Mouse (Mus musculus) urinary bladder, adult 2 months (tissue): ENCODE results near the gene Nacc1. TPM values are rescaled to one million over a fixed set of nuclear protein-coding genes. Genes with fewer than 3 reads are reported as not detected.
"Not testable (repeated sequence)": the region's sequence is repeated elsewhere in the genome, so short reads cannot be mapped to it uniquely, and the experiment has no call there.

Source experiments
- DNase-seq: peaks from one replicate; pipeline ENCODE4 v3.0.0; 2022; ENCODE audit warnings: low spot score
- polyA plus RNA-seq: library from polyadenylated mRNA; depleted of rRNA; stranded (reverse); fragments of >200 nt; gene quantifications from 2 replicates; pipeline ENCODE4 v1.2.3, GENCODE M21; 2012

Gene Nacc1
- polyA plus RNA-seq, 1 experiment = 39.5 TPM

DNA sequence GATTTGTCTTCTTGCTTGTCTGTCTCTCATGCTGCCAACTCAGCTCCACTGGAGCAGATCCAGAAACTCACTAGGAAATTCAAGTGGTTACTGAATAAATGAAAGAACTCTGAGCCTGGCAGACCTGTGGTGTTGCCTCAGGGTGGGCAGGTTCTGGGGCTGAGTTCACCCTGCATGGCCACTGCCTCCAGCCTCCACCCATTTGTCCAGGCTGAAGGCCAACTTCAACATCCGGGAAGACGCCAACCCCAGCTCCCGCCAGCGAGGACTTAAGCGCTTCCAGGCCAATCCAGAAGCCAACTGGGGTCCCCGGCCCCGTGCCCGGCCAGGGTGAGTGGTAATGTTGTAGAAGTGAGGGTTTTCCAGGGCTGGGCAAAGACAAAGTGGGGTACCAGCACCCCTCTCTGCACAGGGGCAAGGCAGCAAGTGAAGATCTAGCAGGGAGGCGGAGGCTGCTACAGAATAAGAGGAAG lies 11.3 kb upstream of the Nacc1 start:
- peak; percentile 33 for DNase-seq

DNA sequence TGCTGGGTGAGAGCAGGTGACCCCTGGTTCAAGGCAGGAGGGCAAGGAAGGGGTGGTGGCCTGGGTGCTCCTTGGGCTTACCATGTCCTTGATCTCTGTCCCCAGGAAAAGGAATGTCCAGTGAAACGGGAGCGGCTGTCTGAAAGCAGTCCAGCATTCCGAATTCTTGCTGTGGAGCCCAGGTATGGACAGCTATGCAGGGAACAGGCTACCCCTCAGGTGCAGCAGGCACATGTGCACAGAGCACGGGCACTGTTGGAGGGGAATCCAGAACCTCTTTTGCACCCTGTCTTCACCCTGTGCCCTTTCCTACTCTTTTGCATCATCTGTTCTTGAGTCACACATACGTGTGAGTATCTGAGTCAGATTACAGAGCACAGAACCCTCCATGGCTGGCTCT lies 10.6 kb upstream of the Nacc1 start:
- DNase-seq = no peak

DNA sequence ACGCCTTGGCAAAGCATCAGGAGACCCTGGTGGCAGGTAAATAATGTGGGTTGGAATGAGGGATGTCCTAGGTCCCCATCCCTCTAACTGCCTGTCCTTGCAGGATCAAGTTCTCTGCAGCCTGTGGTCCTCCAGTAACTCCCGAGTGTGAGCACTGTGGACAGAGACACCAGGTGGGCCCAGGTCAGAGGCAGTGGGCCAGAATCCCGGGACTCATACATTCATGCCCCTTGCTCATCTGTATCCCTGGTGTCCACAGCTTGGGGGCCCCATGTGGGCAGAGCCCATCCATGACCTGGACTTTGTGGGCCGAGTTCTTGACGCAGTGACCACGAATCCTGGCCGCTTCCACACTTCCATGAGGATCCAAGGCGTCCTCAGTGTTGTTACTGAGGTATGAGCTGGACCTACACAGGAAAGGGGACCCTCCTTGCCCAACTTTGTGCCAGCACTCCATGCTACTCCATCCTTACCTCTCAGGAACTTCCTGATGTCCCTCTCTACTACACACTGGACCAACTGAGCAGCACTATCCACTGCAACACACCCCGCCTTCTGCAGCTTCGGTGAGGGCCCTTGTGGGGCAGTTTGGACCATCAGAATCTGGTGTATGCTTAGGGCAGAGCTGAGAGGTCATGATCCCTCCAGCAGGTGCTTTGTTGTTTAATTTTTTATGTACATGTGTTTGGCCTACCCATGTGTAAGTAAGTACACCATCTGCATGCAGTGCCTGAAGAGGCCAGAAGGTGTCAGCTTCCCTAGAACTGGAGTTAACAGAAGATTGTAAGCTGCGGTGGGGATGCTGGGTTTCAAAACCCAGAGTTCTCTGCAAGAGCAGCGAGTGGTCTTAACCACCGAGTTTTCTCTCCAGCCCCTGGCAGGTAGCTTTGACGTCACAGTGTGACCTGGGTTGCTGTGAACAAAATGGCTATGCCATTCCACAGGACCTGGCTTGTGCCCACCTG lies 9.8 kb upstream of the Nacc1 start:
- no peak for DNase-seq

DNA sequence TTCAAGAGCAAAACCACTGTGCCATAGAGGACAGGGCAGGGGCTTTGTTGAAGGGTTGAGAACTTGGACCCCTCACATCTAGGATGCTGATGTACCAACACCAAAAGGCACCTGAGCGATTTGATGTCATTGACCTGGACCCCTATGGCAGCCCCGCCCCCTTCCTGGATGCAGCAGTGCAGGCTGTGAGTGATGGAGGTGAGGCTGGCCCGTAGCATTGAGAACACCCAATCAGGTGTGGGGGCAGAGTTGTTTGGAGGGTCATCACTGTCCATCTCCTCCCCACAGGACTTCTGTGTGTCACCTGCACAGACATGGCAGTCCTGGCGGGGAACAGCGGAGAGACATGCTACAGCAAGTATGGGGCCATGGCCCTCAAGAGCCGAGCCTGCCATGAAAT lies 7.5 kb upstream of the Nacc1 start:
- DNase-seq = no peak

DNA sequence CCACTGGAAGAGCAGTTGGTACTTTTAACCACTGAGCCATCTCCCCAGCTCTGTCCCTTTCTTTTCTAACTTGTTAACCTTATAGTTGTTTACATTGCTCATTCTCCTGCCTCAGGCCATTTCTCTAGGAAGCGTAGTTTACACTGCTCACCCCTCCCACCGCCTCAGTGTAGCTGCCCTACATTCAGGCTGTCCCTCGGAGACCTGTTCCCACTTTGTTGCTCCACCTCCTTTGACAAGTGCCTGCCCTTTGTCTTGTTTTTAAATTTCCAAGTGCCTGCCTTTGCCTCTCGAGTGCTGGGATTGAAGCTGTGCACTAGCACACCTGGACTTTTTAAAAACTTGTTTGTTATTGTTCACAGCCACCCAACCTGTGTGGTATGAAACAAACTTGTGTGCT lies 5.7 kb upstream of the Nacc1 start:
- no peak for DNase-seq

DNA sequence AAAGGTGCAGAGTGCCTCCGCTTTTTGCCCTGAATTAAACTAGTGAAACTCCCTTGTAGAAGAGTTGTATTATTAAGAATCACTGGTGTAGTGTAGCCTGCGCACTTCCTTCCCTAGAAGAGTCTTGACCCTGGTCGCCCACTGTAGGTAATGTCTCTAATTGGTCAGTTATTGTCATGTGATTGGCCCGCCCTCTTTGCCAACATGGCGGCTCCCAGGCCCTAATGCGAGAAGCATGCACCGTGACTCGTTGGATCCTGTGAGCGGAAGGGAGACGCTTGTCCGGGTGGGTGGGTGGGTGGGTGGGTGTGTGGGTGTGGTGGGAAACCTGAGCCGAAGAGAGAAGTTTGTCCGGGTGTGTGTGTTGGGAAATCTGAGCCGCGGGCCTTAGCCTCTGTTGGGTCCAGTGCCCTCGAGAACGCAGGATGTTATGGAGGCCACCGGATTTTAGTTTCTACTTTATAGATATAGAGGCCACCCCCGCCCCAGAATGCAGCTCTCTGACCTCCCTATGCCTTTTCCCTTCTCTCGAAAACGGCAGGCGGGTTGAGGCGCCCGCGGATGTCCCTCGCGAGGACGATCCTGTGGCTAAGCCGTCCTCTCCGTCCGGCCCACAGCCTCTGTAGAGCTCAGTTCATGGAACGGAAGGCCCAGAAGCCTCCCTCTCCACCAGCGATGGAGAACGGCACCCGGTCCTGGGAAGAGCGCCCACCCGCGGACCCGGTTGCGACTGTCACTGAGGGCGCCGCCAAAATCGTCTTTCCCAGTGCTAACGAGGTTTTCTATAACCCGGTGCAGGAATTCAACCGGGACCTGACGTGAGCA lies 1.6 kb upstream of the Nacc1 start:
- DNase-seq = peak; percentile 72

DNA sequence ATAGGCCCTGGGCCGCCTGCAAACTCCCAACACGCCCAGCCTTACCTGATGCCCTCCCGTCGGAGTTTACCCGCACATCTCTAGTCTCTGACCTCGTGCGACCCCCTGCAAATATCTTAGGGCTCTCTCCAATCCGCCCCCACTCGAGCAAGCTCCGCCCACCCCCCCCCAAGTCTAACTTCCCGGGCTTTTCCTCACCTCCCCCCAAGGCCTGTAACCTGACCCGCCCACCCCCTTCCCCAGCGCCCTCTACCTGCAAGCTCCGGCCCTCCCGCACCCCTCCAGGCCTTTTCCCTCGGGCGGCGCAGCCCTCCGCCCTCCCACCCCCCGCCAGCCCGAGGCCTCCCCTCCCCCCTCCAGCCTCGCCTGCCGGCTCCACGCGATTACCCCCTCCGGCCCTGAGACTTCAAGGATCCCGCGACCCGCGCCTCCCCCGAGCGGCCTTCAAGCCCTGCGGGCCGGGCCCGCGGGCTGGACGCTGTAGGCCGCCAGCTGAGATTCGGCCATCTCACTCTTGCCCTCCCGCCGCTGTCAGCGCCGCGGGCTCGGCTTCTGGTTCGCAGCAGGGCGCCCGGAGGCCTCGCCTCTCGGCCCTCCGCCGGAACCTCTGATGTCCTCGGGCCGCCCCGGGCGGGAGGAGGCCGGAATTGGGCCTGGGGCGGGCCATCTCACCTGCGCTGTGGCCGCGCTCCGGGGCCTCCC lies 508 bp downstream of the Nacc1 start:
- DNase-seq = no peak

DNA sequence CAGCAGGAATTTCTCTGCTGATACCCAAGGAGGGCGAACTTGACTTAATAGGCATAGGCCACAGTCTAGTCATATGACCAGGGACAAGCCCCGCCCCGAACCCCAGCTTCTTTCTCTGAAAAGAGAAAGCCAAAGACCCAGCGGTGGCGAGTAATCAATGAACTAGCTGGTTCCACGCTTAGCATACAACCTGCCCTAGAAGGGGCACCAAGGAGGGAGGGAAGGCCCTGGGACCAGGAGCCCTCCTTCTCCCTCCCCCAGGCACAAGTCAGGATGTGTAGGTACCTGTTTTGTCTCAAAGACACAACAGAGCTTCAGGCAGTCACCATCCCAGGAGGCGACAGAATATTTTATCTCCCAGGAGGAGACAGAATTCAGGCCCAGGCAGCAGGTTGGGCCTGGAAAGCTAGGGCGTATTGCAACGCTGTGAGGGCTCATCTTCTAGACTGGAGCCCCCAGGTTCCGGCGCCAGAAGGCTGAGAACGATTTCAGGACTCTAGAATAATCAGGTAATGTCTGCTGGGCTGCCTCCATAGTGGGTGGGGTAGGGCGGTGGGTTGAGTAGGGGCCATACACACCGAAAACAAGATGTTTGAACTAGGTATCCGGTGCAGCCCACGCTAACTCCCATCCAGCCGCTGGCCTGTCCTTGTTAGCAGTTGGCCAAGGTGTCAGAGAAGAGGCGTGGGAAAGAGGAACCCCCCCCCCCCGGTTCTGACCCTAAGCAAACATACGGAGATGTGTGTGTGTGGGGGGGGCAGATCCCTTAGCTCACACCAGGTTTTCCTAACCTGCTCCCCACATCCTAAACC lies 1.3 kb downstream of the Nacc1 start, which contains the start of gene Trmt1:
Gene Trmt1 (plus strand): TSS at position 117 of the 812 bp plus-strand sequence.
- no peak for DNase-seq

DNA sequence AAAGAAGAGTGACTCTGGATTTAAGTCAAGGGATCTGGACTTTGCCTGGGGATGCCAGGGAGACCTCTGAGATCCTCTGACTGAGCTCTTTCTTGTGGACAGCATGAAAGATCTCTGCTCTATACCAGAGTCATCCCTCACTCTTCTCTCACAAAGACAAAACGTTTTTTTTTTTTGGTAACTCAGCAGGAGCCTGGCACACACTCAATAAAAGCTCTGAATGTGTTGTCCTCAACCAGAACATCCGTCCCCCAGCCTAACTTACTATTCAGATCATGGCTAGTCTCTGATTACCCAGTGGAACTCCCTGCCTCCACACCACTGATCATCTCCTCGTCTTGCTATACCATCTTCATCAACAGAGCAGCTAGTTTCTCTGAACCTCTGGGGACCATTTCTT lies 3.1 kb downstream of the Nacc1 start:
- no peak for DNase-seq

DNA sequence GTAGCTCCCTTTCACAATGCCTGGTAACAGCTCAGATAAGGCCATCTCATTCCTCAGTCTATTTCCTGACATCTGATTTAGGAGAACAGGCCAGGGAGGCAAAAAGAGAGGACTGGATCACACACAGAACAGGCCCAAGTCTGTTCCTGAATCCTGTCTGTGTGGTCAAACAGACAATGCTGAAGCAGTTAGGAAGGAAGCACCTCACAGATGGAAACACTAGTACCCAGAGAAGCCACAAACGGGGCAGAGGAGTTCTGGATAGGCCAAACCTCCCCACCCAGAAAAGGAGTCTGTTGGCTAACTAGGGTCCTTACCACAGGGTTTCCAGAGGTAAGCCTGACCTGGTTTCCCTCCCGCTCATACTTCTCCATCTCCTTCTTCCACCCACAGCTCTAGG lies 5.4 kb downstream of the Nacc1 start:
- DNase-seq = no peak

DNA sequence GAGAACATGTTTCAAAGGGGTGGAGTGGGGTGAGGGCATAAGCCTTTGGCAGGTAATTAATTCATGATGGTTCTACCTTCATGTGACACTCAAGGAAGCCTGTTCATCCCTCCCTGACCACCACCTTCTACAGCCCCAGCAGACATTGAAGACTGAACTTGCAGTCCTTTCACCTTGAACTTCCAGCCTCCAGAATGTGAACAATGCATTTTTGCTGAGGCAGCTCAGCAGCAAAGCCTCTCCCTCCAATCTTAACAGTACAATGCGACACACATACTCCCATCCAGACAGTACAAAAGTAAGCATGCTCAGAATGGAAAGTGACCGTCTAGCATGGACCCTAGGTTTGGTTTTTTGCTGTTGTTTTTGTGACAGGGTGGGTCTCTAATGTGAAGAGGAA lies 6.2 kb downstream of the Nacc1 start:
- DNase-seq = no peak

DNA sequence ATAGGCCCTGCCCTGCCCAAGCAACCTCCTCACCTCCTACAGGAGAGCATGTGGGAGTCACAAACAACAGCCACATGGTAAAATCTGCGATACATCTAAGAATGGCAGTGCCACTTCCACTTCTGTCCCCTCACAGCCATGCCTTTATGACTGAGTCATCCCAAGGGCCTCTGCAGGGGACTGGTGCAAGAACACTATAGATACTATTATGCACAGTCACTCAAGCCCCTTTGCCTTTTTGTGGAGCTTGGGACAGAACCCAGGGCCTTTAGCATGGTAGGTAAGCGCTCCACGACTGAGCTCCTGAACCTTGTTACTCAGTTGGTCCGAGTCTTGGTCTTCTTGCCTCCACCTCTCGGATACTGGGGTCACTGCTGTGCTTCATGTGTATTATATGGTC lies 10.4 kb downstream of the Nacc1 start:
- no peak for DNase-seq

DNA sequence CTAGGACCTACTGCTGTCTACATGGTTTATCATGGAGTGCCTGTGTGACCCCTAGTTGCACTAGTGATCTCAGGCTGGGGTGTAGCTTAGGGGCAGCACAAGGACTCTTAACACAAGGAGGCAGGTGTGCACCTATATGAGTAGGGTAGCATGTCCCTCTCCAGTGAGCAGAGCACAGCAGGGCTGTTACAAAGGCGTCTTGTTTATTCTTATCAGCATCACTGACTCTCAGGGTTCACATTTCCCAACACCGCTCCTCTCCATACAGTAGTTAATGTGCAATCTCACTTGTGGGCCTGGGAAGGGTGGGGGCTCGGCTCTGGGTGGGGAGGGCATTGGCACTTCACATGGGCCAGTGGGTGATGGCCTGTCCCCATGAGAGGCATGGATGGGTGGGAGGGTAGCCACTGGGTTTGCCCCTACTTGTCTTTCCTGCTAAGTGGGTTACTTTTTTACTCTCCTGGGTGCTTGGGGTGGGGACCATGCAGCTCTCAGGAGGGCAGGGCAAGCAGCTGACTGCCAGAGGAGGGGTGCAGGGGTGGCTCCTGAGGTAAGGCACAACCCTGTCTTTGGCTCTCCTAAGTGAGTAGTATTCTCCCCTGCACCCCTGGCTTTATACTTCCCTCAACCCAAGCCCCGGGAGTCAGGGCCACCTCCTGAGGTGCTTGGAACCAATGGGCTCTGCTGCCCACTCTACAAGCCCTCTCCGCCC lies 17.2 kb downstream of the Nacc1 start:
- not testable (repeated sequence) for DNase-seq

DNA sequence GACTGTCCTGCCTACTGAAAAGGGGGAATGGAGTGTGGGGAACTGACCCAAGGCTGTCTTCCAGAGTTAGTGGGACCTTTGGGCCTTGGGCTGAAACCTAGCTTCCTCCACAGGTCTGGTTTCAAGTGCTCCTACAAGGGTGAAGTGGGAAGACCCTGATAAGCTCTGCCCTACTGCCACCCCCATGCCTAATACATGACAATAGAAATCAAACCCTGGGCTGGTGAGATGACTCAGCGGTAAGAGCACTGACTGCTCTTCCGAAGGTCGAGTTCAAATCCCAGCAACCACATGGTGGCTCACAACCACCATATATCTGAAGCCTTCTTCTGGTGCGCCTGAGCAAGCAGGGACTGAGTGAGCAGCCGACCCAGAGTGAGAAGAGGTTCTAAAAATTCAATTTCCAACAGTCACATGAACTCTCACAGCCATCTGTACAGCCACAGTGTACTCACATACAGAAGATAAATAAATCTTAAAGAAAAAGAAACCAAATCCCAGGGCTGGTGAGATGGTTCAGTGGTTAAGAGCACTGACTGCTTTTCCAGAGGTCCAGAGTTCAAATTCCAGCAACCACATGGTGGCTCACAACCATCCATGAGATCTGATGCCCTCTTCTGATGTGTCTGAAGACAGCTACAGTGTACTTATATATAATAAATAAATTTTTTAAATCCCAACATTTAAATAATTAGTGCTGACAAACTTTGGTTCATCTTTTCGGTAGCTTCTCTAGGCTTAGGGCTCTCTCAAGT lies 18.8 kb downstream of the Nacc1 start:
- DNase-seq = no peak

DNA sequence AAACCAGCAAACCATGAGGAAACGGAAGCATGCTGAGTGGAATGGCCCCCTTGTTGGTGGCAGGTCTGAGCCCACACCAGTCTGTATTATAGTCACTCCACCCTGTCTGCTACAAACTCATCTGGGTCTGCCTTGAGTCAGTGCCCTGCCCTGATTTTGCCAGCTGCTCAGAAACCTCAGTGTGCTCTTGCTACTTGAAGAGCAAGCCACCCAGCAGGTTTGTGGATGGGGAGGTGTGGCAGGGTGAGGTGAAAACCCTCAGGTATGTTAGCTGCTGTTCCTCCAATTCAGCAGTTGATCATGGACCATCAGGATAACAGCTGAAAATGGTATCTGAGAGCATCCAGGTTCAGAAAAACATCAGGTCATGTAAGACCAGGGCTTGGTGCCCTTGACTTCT lies 19.6 kb downstream of the Nacc1 start:
- DNase-seq = no peak

DNA sequence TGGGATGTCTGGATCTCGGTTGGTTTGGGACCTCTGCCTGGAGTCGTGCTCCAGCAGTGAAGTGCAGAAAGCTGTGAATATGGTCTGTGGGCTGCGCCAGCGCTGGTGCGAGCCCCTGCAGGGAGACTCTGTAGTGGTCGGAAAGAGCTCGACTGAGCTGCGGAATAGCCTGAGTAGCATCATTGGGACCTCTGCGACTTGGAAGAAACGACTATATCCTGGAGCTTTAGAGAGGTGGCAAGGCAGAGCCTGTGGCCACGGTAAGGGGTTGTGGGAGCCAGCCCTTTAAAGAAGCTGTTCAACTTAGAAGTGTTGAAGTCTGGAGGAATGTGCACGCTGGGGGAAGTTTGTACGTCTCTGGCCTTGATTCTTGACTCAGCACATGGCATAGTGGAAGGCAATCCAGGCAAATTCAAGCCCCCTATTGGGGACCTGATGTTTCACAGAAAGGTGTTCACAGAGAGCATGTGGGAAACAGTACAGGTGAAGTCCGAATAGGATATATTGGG lies 22.2 kb downstream of the Nacc1 start:
- DNase-seq = no peak

DNA sequence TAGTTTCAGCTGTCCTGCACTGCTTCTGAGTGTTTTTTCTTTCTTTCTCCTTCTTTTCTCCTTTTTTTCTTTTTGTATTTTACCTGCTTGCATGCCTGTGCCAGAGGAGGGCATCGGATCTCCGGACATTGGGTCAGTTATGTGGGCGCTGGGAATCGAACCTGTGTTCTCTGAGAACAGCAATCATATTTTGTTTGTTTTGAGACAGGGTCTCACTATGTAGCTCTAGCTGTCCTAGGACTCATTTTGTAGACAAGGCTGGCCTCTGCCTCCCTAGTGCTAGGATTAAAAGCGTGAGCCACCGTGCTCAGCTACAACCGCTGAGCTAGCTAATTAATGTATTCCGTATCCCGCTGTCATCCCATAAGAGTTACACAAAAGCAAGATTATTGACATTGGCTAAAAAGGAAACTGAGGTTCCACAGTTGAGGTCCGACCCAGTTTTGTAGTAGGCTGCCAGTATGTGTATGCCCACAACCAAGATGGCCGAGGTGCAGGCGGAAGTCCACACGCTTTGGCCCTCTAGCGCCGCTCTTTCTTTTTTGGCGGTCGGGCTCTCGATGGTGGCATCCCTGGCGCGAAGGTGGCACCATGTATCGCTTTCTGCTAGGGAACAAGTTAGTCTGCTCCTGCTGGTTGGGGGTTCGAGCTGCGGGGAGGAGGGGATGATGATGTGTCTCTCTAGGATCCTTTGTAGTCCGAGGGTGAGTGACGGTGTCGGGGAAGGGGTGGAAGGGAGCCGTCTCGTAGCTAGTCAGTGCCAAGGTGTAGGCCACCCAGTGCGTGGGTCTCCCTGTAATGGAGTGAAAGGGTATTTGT lies 22.9 kb downstream of the Nacc1 start:
- peak; percentile 56 for DNase-seq

DNA sequence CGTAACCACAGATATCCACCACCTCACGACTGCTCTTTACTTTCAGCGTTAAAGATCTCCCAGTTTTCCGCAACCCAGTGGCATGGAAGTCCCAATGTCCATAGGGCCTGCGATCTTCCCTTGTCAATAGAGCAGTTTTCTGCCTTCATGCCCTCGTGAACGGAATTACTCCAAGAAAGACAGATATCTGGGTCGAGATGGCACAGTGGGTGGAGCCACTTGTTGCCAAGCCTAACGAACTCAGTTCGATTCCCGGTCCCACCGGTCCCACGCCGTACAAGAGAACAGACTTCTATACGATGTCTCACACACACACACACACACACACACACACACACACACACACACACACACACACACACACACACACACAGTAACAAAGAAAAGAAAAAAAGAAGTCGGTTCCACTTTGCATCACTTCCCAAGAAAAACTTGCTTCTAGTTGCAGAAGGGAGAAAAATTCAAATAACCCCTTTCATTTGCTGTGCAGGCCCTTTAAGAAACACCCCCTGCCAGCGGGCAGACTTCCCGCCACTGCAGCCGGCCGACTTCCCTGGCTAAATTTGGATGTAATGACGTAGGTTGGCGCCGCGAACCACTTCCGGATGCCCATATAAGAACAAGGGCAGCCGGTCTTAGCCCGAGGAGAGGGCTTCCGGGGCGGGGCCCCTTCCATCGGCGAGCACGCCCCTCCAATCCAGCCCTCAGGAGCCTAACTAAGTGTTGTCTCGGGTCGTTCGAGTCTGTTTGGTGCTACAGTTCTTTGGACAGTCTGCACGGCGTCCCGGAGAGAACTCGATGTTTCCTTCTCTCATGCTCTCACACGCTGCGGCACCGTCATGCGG lies 24.0 kb downstream of the Nacc1 start:
- DNase-seq = peak; percentile 90
